Mouse (Mus musculus) mature B cell (primary cell): ENCODE results near the gene Ninj2.

Experiments used
- in situ Hi-C: fragments of 300-500 bp; cut with MboI; formaldehyde crosslinking; loops from 2 replicates; pipeline ENCODE4 v1.14.3; 2019

Ninj2 gene

GRCm38 (mm10) chr6:120094091-120094776 lies 1.1 kb downstream of the Ninj2 start:
- in situ Hi-C loops: no loop called here

GRCm38 (mm10) chr6:120095096-120095495 lies 1.9 kb downstream of the Ninj2 start:
- in situ Hi-C loops: no loop called here

GRCm38 (mm10) chr6:120095501-120095900 lies 2.4 kb downstream of the Ninj2 start:
- in situ Hi-C loops: no loop called here

GRCm38 (mm10) chr6:120099392-120099791 lies 6.2 kb downstream of the Ninj2 start:
- in situ Hi-C loops: no loop called here

- in situ Hi-C loops: no loop called here
These were observed 8.1 kb downstream of the Ninj2 start for GRCm38 (mm10) chr6:120101221-120101620.

- in situ Hi-C loops: no loop called here
These were observed 8.8 kb downstream of the Ninj2 start for GRCm38 (mm10) chr6:120101996-120102395.

- in situ Hi-C loops: no loop called here
These were observed 10.0 kb downstream of the Ninj2 start for GRCm38 (mm10) chr6:120103104-120103503.

GRCm38 (mm10) chr6:120105055-120105454 lies 11.9 kb downstream of the Ninj2 start:
- in situ Hi-C loops: no loop called here

GRCm38 (mm10) chr6:120107586-120107985 lies 14.4 kb downstream of the Ninj2 start:
- in situ Hi-C loops: no loop called here

- in situ Hi-C loops: no loop called here
These were observed 14.9 kb downstream of the Ninj2 start for GRCm38 (mm10) chr6:120108061-120108460.

GRCm38 (mm10) chr6:120109173-120109572 lies 16.0 kb downstream of the Ninj2 start:
- in situ Hi-C loops: no loop called here

GRCm38 (mm10) chr6:120109932-120110331 lies 16.8 kb downstream of the Ninj2 start:
- in situ Hi-C loops: no loop called here

- in situ Hi-C loops: no loop called here
These were observed 17.7 kb downstream of the Ninj2 start for GRCm38 (mm10) chr6:120110738-120111409.

- in situ Hi-C loops: no loop called here
These were observed 18.2 kb downstream of the Ninj2 start for GRCm38 (mm10) chr6:120111410-120111783.

GRCm38 (mm10) chr6:120111984-120112803 lies 19.0 kb downstream of the Ninj2 start:
- in situ Hi-C loops: no loop called here

- in situ Hi-C loops: no loop called here
These were observed 20.7 kb downstream of the Ninj2 start for GRCm38 (mm10) chr6:120113856-120114255.

GRCm38 (mm10) chr6:120114271-120114670 lies 21.1 kb downstream of the Ninj2 start:
- in situ Hi-C loops: no loop called here

GRCm38 (mm10) chr6:120114698-120115097 lies 21.5 kb downstream of the Ninj2 start:
- in situ Hi-C loops: no loop called here

- in situ Hi-C loops: no loop called here
These were observed 22.3 kb downstream of the Ninj2 start for GRCm38 (mm10) chr6:120115443-120115842.

- in situ Hi-C loops: no loop called here
These were observed 26.7 kb downstream of the Ninj2 start for GRCm38 (mm10) chr6:120119824-120120223.

GRCm38 (mm10) chr6:120124688-120125087 lies 31.5 kb downstream of the Ninj2 start:
- in situ Hi-C loops: no loop called here

- in situ Hi-C loops: no loop called here
These were observed 33.3 kb downstream of the Ninj2 start for GRCm38 (mm10) chr6:120126456-120126855.

GRCm38 (mm10) chr6:120127321-120127720 lies 34.2 kb downstream of the Ninj2 start:
- in situ Hi-C loops: no loop called here
